In genomic region chr9:34806854-34807253, GRCm38 (mm10) we compare ENCODE assay signal across 15 mouse cellular contexts.
"Had no signal": no experiment of that assay in that cellular context is flagged by ENCODE, and none has a peak within 500 bp of the region (broad histone marks: within the 10 kb centered on the region; RNA-seq: fewer than 3 reads in every experiment).

No protein-coding gene starts in this region.

- H3K27me3 ChIP-seq: limb, embryonic 12.5 days; limb, embryonic 15.5 days; liver, embryonic 13.5 days; neural tube, embryonic 12.5 days; neural tube, embryonic 15.5 days had no signal

- H3K4me1 ChIP-seq: limb, embryonic 12.5 days; limb, embryonic 15.5 days; liver, embryonic 13.5 days had no signal

- DNase-seq: kidney, adult 18-20 months; kidney, postnatal 25 days; left cerebral cortex, postnatal 4 days; liver, embryonic 13.5 days; lung, adult 2 months; lung, postnatal 14 days; lung, postnatal 4 days; midbrain, embryonic 14.5 days; thymus, adult 18-20 months; thymus, postnatal 14 days had no signal

- H3K27ac ChIP-seq: kidney, postnatal 0 days; limb, embryonic 12.5 days; limb, embryonic 15.5 days; liver, embryonic 13.5 days; neural tube, embryonic 12.5 days; neural tube, embryonic 15.5 days had no signal

- H3K4me3 ChIP-seq: limb, embryonic 12.5 days; limb, embryonic 15.5 days; liver, embryonic 13.5 days; neural tube, embryonic 12.5 days; neural tube, embryonic 15.5 days had no signal
